Mouse (Mus musculus): ENCODE measurements around the gene Hps4. TPM values are rescaled to one million over a fixed set of nuclear protein-coding genes. Genes with fewer than 3 reads are reported as not detected.

The Hps4 gene
- total RNA-seq (2012; rRNA removed), result 19.5 and 30.8 TPM in 2 replicates

GRCm38 (mm10) chr5:112342463-112343204 is at the start of gene Hps4, which contains the start of gene Srrd:
TSS of gene Hps4 (plus strand) at chr5:112343083.
TSS of gene Srrd (minus strand) at chr5:112343040.
- TF ChIP-seq CHD2 (IDR thresholded peaks at IDR 0.05; ENCODE audit: low read depth, low read length), result no peak
- TF ChIP-seq HCFC1 (IDR thresholded peaks at IDR 0.05; ENCODE audit: borderline replicate concordance, insufficient read depth, low read length), result peak; percentile 75; the same call in 1 of the 2 replicates

GRCm38 (mm10) chr5:112293800-112294199 is 49.1 kb upstream of the Hps4 start:
- Histone ChIP-seq H3K4me3 (ENCODE audit: insufficient read depth in 1 of 2, low read depth in 1 of 2, low read length in 2 of 2, poor library complexity in 1 of 2, severe bottlenecking in 1 of 2) (no peak overlapping the region), H3K9me3 (ENCODE audit: control insufficient read depth, insufficient read depth, low read depth, low read length) (no peaks in the 10 kb centered on the region), H3K4me1 (ENCODE audit: control insufficient read depth in 2 of 2, insufficient read depth in 2 of 2, low read length in 2 of 2, poor library complexity in 1 of 2) (peaks cover 3 to 42% of the 10 kb centered on the region in 2 experiments; a peak in 3 of 4 replicates), H3K9ac (ENCODE audit: insufficient read depth, low read depth, low read length, poor library complexity, severe bottlenecking) (no peak overlapping the region), H3K36me3 (ENCODE audit: control insufficient read depth, insufficient read depth, low read length, poor library complexity, severe bottlenecking) (0 out of 2 replicates have a peak, but pooled peaks cover 2% of the 10 kb centered on the region), H3K27ac (ENCODE audit: insufficient read depth, low read depth, low read length, poor library complexity, severe bottlenecking) (no peak overlapping the region)
- in situ Hi-C loops (cut with MboI; ENCODE audit: low sequenced_read_pairs in 2 of 2, unreplicated experiment in 2 of 2), result no loop called here
- DNase-seq (ENCODE audit: low read depth, low spot score), result no peak
- TF ChIP-seq HCFC1 (IDR thresholded peaks at IDR 0.05; ENCODE audit: borderline replicate concordance, insufficient read depth, low read length), result no peak
- no peak for TF ChIP-seq ZNF384 (IDR thresholded peaks at IDR 0.05; ENCODE audit: low read depth, low read length)
- TF ChIP-seq ZC3H11A (IDR thresholded peaks at IDR 0.05; ENCODE audit: borderline replicate concordance, low read depth, low read length), result no peak
- no peak for TF ChIP-seq MAFK (IDR thresholded peaks at IDR 0.05; ENCODE audit: insufficient read depth, low read depth, low read length)
- no peak for TF ChIP-seq CHD2 (IDR thresholded peaks at IDR 0.05; ENCODE audit: low read depth, low read length)

More at GRCm38 (mm10) chr5:112342463-112343204, at the start of gene Hps4, which contains the start of gene Srrd:
- in situ Hi-C loops (cut with MboI; ENCODE audit: low sequenced_read_pairs in 2 of 2, unreplicated experiment in 2 of 2), result loop anchor here in 1 of 2 experiments (25.0 kb wide), 1 partner anchor 105 kb away; no protein-coding TSS in a partner anchor
- H3K9ac ChIP-seq (ENCODE audit: insufficient read depth, low read depth, low read length, poor library complexity, severe bottlenecking), result peak within 1 kb of the TSS; percentile 82
- peaks cover 21% of the 10 kb centered on the region for H3K36me3 ChIP-seq (ENCODE audit: control insufficient read depth, insufficient read depth, low read length, poor library complexity, severe bottlenecking)
- no peaks in the 10 kb centered on the region for H3K9me3 ChIP-seq (ENCODE audit: control insufficient read depth, insufficient read depth, low read depth, low read length)
- H3K4me3 ChIP-seq (ENCODE audit: insufficient read depth in 1 of 2, low read depth in 1 of 2, low read length in 2 of 2, poor library complexity in 1 of 2, severe bottlenecking in 1 of 2), result peak within 1 kb of the TSS; percentile 81 to 94
- DNase-seq (ENCODE audit: low read depth, low spot score), result no peak
- H3K27ac ChIP-seq (ENCODE audit: insufficient read depth, low read depth, low read length, poor library complexity, severe bottlenecking), result no peak within 1 kb of the TSS
- H3K4me1 ChIP-seq (ENCODE audit: control insufficient read depth in 2 of 2, insufficient read depth in 2 of 2, low read length in 2 of 2, poor library complexity in 1 of 2), result no peaks in the 10 kb centered on the region

GRCm38 (mm10) chr5:112294696-112295095 is 48.2 kb upstream of the Hps4 start:
- H3K4me3 ChIP-seq (ENCODE audit: insufficient read depth in 1 of 2, low read depth in 1 of 2, low read length in 2 of 2, poor library complexity in 1 of 2, severe bottlenecking in 1 of 2), result no peak overlapping the region
- TF ChIP-seq HCFC1 (IDR thresholded peaks at IDR 0.05; ENCODE audit: borderline replicate concordance, insufficient read depth, low read length) (no peak), MAFK (IDR thresholded peaks at IDR 0.05; ENCODE audit: insufficient read depth, low read depth, low read length) (no peak), ZC3H11A (IDR thresholded peaks at IDR 0.05; ENCODE audit: borderline replicate concordance, low read depth, low read length) (no peak), ZNF384 (IDR thresholded peaks at IDR 0.05; ENCODE audit: low read depth, low read length) (no peak), CHD2 (IDR thresholded peaks at IDR 0.05; ENCODE audit: low read depth, low read length) (no peak)
- DNase-seq (ENCODE audit: low read depth, low spot score), result no peak
- peak overlapping the region; percentile 15; the same call in 1 of the 2 replicates for H3K9ac ChIP-seq (ENCODE audit: insufficient read depth, low read depth, low read length, poor library complexity, severe bottlenecking)
- no peaks in the 10 kb centered on the region for H3K9me3 ChIP-seq (ENCODE audit: control insufficient read depth, insufficient read depth, low read depth, low read length)
- 0 out of 2 replicates have a peak overlapping the region, but pooled peaks have one; percentile 41 for H3K27ac ChIP-seq (ENCODE audit: insufficient read depth, low read depth, low read length, poor library complexity, severe bottlenecking)
- H3K4me1 ChIP-seq (ENCODE audit: control insufficient read depth in 2 of 2, insufficient read depth in 2 of 2, low read length in 2 of 2, poor library complexity in 1 of 2), result peaks cover 8 to 50% of the 10 kb centered on the region in 2 experiments
- in situ Hi-C loops (cut with MboI; ENCODE audit: low sequenced_read_pairs in 2 of 2, unreplicated experiment in 2 of 2), result no loop called here
- 0 out of 2 replicates have a peak, but pooled peaks cover 2% of the 10 kb centered on the region for H3K36me3 ChIP-seq (ENCODE audit: control insufficient read depth, insufficient read depth, low read length, poor library complexity, severe bottlenecking)

- Histone ChIP-seq H3K27ac (ENCODE audit: insufficient read depth, low read depth, low read length, poor library complexity, severe bottlenecking) (no peak overlapping the region), H3K9ac (ENCODE audit: insufficient read depth, low read depth, low read length, poor library complexity, severe bottlenecking) (peak overlapping the region; percentile 15; the same call in 1 of the 2 replicates), H3K9me3 (ENCODE audit: control insufficient read depth, insufficient read depth, low read depth, low read length) (no peaks in the 10 kb centered on the region), H3K36me3 (ENCODE audit: control insufficient read depth, insufficient read depth, low read length, poor library complexity, severe bottlenecking) (0 out of 2 replicates have a peak, but pooled peaks cover 2% of the 10 kb centered on the region), H3K4me1 (ENCODE audit: control insufficient read depth in 2 of 2, insufficient read depth in 2 of 2, low read length in 2 of 2, poor library complexity in 1 of 2) (peaks cover 8 to 53% of the 10 kb centered on the region in 2 experiments), H3K4me3 (ENCODE audit: insufficient read depth in 1 of 2, low read depth in 1 of 2, low read length in 2 of 2, poor library complexity in 1 of 2, severe bottlenecking in 1 of 2) (no peak overlapping the region)
- peak; percentile 56 for DNase-seq (ENCODE audit: low read depth, low spot score)
- TF ChIP-seq ZC3H11A (IDR thresholded peaks at IDR 0.05; ENCODE audit: borderline replicate concordance, low read depth, low read length) (no peak), ZNF384 (IDR thresholded peaks at IDR 0.05; ENCODE audit: low read depth, low read length) (no peak), MAFK (IDR thresholded peaks at IDR 0.05; ENCODE audit: insufficient read depth, low read depth, low read length) (no peak), HCFC1 (IDR thresholded peaks at IDR 0.05; ENCODE audit: borderline replicate concordance, insufficient read depth, low read length) (no peak), CHD2 (IDR thresholded peaks at IDR 0.05; ENCODE audit: low read depth, low read length) (no peak)
- in situ Hi-C loops (cut with MboI; ENCODE audit: low sequenced_read_pairs in 2 of 2, unreplicated experiment in 2 of 2), result no loop called here
Observed at GRCm38 (mm10) chr5:112295162-112295561, 47.7 kb upstream of the Hps4 start.

Data from ES-E14 (cell line).